Mouse (Mus musculus) urinary bladder, postnatal 36 days (tissue): ENCODE data around the gene Gm2163.
"Not testable (repeated sequence)": the region's sequence is repeated elsewhere in the genome, so short reads cannot be mapped to it uniquely, and the experiment has no call there.

Experiments
- DNase-seq, 2 experiments: peaks; one replicate each; pipeline ENCODE4 v3.0.0; 2022; ENCODE audit warnings: low spot score in 2 of 2, mixed read lengths in 1 of 2

Gm2163 gene

DNA sequence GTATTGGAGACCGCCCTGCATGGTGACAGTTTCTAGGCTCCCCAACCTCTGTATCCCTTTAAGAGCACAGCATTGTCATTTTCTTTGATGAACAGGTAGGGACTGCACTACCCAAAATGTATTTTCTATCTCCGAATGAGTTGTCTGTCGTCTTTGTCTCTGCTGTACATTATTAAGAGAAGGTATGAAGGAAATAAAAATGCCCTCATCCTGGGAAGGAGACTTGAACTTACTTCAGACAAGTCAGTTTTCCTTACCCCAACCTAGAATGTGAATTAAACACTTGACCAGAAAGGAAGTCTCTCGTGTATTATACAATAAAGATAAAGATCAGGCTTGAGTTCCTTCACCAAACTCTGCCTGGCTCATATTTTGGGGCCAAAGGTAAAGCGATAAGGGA lies at the start of gene Gm2163:
Gm2163 (plus strand) TSS at position 301 of the 400 bp plus-strand sequence.
- not testable (repeated sequence) for DNase-seq

DNA sequence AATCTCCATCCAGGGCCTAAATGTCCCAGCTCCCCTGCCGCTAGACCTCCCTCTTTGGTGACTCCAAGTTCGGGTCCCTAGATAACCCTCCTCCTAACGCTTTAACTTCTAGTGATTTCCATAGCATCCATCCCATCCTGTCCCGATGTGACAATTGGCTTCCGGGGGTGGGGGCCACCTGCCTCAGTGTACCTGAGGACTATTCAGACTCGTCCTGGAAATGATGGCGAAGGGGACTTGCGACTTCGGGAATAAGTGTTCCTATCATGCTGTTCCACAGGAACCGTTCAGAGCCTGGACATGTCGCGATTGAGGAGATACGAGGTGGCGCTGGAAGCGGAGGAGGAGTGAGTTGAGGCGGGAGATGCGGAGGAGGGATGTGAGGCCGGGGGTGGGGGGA lies 27.5 kb upstream of the Gm2163 start, which contains the start of gene Gm21586:
Gm21586 (plus strand) TSS at position 301 of the 400 bp plus-strand sequence.
- not testable (repeated sequence) for DNase-seq

DNA sequence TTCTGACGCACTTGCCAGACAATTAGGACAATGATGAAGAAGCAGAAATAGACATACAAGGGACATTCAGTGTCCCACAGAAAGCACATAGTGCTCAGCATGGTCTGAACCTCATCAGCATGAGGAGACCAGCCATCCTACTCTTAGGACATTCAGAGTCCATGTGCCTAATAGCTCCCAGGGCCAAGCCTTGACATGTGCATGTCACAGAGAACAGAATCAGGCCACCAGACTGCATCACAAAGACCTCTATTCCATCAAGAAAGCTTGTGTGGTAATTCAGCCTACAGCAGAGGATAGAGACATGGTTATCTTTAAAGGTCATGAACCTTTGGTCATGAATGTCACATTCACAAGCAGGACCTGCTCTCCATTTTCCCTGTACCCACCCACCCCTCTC lies 61.5 kb downstream of the Gm2163 start, which contains the start of gene Fam205a2:
Fam205a2 (minus strand) TSS at position 101 of the 400 bp plus-strand sequence.
- not testable (repeated sequence) for DNase-seq

DNA sequence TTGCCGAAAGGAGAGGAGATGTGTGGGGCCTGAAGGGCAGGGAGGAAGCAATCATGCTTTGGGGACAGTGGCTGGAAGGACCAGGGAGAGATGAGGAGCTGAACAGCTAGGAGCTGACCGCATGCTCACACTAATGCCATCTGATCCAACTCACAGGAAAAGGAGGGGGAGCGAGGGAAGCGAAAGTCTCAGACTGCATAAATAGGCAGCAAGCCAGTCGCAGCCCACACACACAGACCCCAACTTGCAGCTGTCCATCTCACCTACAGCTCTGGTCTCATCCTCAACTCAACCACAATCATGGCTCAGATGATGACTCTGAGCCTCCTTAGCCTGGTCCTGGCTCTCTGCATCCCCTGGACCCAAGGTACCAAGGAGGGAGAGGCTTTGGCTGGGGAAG lies 145.3 kb downstream of the Gm2163 start, which contains the start of gene Gm10591:
Gm10591 (plus strand) TSS at position 301 of the 400 bp plus-strand sequence.
- not testable (repeated sequence) for DNase-seq

DNA sequence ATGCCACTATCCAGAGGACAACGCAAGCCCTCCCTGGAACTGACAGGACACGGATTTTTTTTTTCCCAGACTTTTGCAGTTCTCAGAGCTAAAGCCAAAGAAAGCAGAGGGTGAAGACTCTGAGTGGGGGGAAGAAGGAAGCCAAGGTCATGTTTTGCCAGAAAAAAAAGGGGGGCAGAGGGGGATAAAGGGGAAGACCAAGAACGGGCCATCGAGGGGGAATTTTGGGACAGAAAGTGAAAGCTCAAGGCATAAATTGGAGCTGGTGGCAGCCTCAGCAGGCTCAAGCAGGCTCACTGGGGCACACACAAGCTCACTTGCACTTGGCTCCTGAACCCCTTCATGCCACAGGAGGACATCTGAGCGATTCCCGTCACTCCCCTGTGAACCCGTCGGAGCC lies 162.9 kb downstream of the Gm2163 start, which contains the start of gene Gm2564:
Gm2564 (plus strand) TSS at position 301 of the 400 bp plus-strand sequence.
- not testable (repeated sequence) for DNase-seq
